Mouse (Mus musculus): ENCODE results near the gene Hnrnph3. TPM values are rescaled to one million over a fixed set of nuclear protein-coding genes. Genes with fewer than 3 reads are reported as not detected.

Hnrnph3 gene
- polyA plus RNA-seq (2015; fragmentation: Nextera tagmentation; extraction: Ambion mirVana): 116 and 138 TPM in 2 replicates

- Histone ChIP-seq H3K36me3 (ENCODE audit: insufficient read depth, low read length) (no peaks in the 10 kb centered on the region), H3K4me3 (ENCODE audit: low read length) (peak within 1 kb of the TSS; percentile 96), H3K27me3 (ENCODE audit: insufficient read depth, low read length) (no peaks in the 10 kb centered on the region), H3K27ac (ENCODE audit: low read length) (peak within 1 kb of the TSS; percentile 100), H3K9ac (replicated peaks; ENCODE audit: low read length) (peak within 1 kb of the TSS; percentile 100), H3K4me2 (replicated peaks; ENCODE audit: low read depth, low read length) (peak within 1 kb of the TSS; percentile 78), H3K9me3 (ENCODE audit: low read length) (no peaks in the 10 kb centered on the region), H3K4me1 (ENCODE audit: insufficient read depth, low read length) (peaks cover 41% of the 10 kb centered on the region)
- WGBS: under 1% methylated on average over 52 of the region's 69 CpGs
- ATAC-seq (ENCODE audit: low FRiP score, low TSS enrichment): peak; percentile 96
Measured at GRCm38 (mm10) chr10:63023749-63024579, at the start of gene Hnrnph3, which contains the start of gene Pbld2. Hnrnph3 (minus strand) TSS chr10:63024217. Pbld2 (plus strand) TSS chr10:63024315.

GRCm38 (mm10) chr10:63065988-63066387 is 42.0 kb upstream of the Hnrnph3 start:
- ATAC-seq (ENCODE audit: low FRiP score, low TSS enrichment): peak; percentile 80
- H3K9ac ChIP-seq (replicated peaks; ENCODE audit: low read length): no peak overlapping the region
- H3K27ac ChIP-seq (ENCODE audit: low read length): no peak overlapping the region
- WGBS: 4% methylated on average over 5 of the region's 5 CpGs
- H3K4me2 ChIP-seq (replicated peaks; ENCODE audit: low read depth, low read length): no peak overlapping the region
- H3K27me3 ChIP-seq (ENCODE audit: insufficient read depth, low read length): no peaks in the 10 kb centered on the region
- 0 out of 2 replicates have a peak, but pooled peaks cover 3% of the 10 kb centered on the region for H3K4me1 ChIP-seq (ENCODE audit: insufficient read depth, low read length)
- H3K4me3 ChIP-seq (ENCODE audit: low read length): no peak overlapping the region
- 0 out of 2 replicates have a peak, but pooled peaks cover 4% of the 10 kb centered on the region for H3K9me3 ChIP-seq (ENCODE audit: low read length)
- 0 out of 2 replicates have a peak, but pooled peaks cover 2% of the 10 kb centered on the region for H3K36me3 ChIP-seq (ENCODE audit: insufficient read depth, low read length)

- no peak overlapping the region for H3K27ac ChIP-seq (ENCODE audit: low read length)
- 0 out of 2 replicates have a peak, but pooled peaks cover 6% of the 10 kb centered on the region for H3K4me1 ChIP-seq (ENCODE audit: insufficient read depth, low read length)
- H3K27me3 ChIP-seq (ENCODE audit: insufficient read depth, low read length): no peaks in the 10 kb centered on the region
- H3K4me2 ChIP-seq (replicated peaks; ENCODE audit: low read depth, low read length): no peak overlapping the region
- H3K9ac ChIP-seq (replicated peaks; ENCODE audit: low read length): no peak overlapping the region
- no peak overlapping the region for H3K4me3 ChIP-seq (ENCODE audit: low read length)
- no peak for ATAC-seq (ENCODE audit: low FRiP score, low TSS enrichment)
- 58% methylated on average over 8 of the region's 8 CpGs for WGBS
- H3K36me3 ChIP-seq (ENCODE audit: insufficient read depth, low read length): 0 out of 2 replicates have a peak, but pooled peaks cover 2% of the 10 kb centered on the region
- H3K9me3 ChIP-seq (ENCODE audit: low read length): 0 out of 2 replicates have a peak, but pooled peaks cover 4% of the 10 kb centered on the region
Measured at GRCm38 (mm10) chr10:63065561-63065960, 41.5 kb upstream of the Hnrnph3 start.

- no peak overlapping the region for H3K4me3 ChIP-seq (ENCODE audit: low read length)
- H3K9ac ChIP-seq (replicated peaks; ENCODE audit: low read length): no peak overlapping the region
- 0 out of 2 replicates have a peak, but pooled peaks cover 4% of the 10 kb centered on the region for H3K9me3 ChIP-seq (ENCODE audit: low read length)
- H3K4me1 ChIP-seq (ENCODE audit: insufficient read depth, low read length): 0 out of 2 replicates have a peak, but pooled peaks cover 8% of the 10 kb centered on the region
- ATAC-seq (ENCODE audit: low FRiP score, low TSS enrichment): no peak
- 0 out of 2 replicates have a peak, but pooled peaks cover 2% of the 10 kb centered on the region for H3K36me3 ChIP-seq (ENCODE audit: insufficient read depth, low read length)
- H3K27ac ChIP-seq (ENCODE audit: low read length): no peak overlapping the region
- no peaks in the 10 kb centered on the region for H3K27me3 ChIP-seq (ENCODE audit: insufficient read depth, low read length)
- no peak overlapping the region for H3K4me2 ChIP-seq (replicated peaks; ENCODE audit: low read depth, low read length)
- WGBS: 83% methylated on average over 9 of the region's 9 CpGs
Measured at GRCm38 (mm10) chr10:63064516-63064915, 40.5 kb upstream of the Hnrnph3 start.

- no peaks in the 10 kb centered on the region for H3K9me3 ChIP-seq (ENCODE audit: low read length)
- no peak for ATAC-seq (ENCODE audit: low FRiP score, low TSS enrichment)
- H3K4me1 ChIP-seq (ENCODE audit: insufficient read depth, low read length): 0 out of 2 replicates have a peak, but pooled peaks cover 8% of the 10 kb centered on the region
- H3K4me3 ChIP-seq (ENCODE audit: low read length): no peak overlapping the region
- no peak overlapping the region for H3K4me2 ChIP-seq (replicated peaks; ENCODE audit: low read depth, low read length)
- H3K36me3 ChIP-seq (ENCODE audit: insufficient read depth, low read length): no peaks in the 10 kb centered on the region
- H3K9ac ChIP-seq (replicated peaks; ENCODE audit: low read length): no peak overlapping the region
- no peaks in the 10 kb centered on the region for H3K27me3 ChIP-seq (ENCODE audit: insufficient read depth, low read length)
- H3K27ac ChIP-seq (ENCODE audit: low read length): no peak overlapping the region
- 77% methylated on average over 7 of the region's 7 CpGs for WGBS
Measured at GRCm38 (mm10) chr10:63063365-63063764, 39.3 kb upstream of the Hnrnph3 start.

- 92% methylated on average over 5 of the region's 5 CpGs for WGBS
- H3K9me3 ChIP-seq (ENCODE audit: low read length): no peaks in the 10 kb centered on the region
- no peak overlapping the region for H3K4me3 ChIP-seq (ENCODE audit: low read length)
- H3K4me2 ChIP-seq (replicated peaks; ENCODE audit: low read depth, low read length): no peak overlapping the region
- H3K27me3 ChIP-seq (ENCODE audit: insufficient read depth, low read length): no peaks in the 10 kb centered on the region
- no peaks in the 10 kb centered on the region for H3K36me3 ChIP-seq (ENCODE audit: insufficient read depth, low read length)
- no peak overlapping the region for H3K9ac ChIP-seq (replicated peaks; ENCODE audit: low read length)
- ATAC-seq (ENCODE audit: low FRiP score, low TSS enrichment): no peak
- H3K27ac ChIP-seq (ENCODE audit: low read length): no peak overlapping the region
- 0 out of 2 replicates have a peak, but pooled peaks cover 8% of the 10 kb centered on the region for H3K4me1 ChIP-seq (ENCODE audit: insufficient read depth, low read length)
Measured at GRCm38 (mm10) chr10:63062696-63063095, 38.7 kb upstream of the Hnrnph3 start.

- Histone ChIP-seq H3K4me1 (ENCODE audit: insufficient read depth, low read length) (0 out of 2 replicates have a peak, but pooled peaks cover 8% of the 10 kb centered on the region), H3K36me3 (ENCODE audit: insufficient read depth, low read length) (no peaks in the 10 kb centered on the region), H3K27ac (ENCODE audit: low read length) (peak overlapping the region; percentile 24), H3K4me3 (ENCODE audit: low read length) (no peak overlapping the region), H3K9me3 (ENCODE audit: low read length) (no peaks in the 10 kb centered on the region), H3K4me2 (replicated peaks; ENCODE audit: low read depth, low read length) (peak overlapping the region; percentile 20; the same call in 1 of the 2 replicates), H3K27me3 (ENCODE audit: insufficient read depth, low read length) (no peaks in the 10 kb centered on the region), H3K9ac (replicated peaks; ENCODE audit: low read length) (no peak overlapping the region)
- peak; percentile 9; the same call in 1 of the 2 replicates for ATAC-seq (ENCODE audit: low FRiP score, low TSS enrichment)
- 69% methylated on average over 12 of the region's 12 CpGs for WGBS
Measured at GRCm38 (mm10) chr10:63061266-63061665, 37.2 kb upstream of the Hnrnph3 start.

- Histone ChIP-seq H3K9me3 (ENCODE audit: low read length) (no peaks in the 10 kb centered on the region), H3K4me2 (replicated peaks; ENCODE audit: low read depth, low read length) (no peak overlapping the region), H3K27ac (ENCODE audit: low read length) (peak overlapping the region; percentile 67; the same call in 1 of the 2 replicates), H3K9ac (replicated peaks; ENCODE audit: low read length) (no peak overlapping the region), H3K4me3 (ENCODE audit: low read length) (no peak overlapping the region), H3K36me3 (ENCODE audit: insufficient read depth, low read length) (no peaks in the 10 kb centered on the region), H3K4me1 (ENCODE audit: insufficient read depth, low read length) (0 out of 2 replicates have a peak, but pooled peaks cover 8% of the 10 kb centered on the region), H3K27me3 (ENCODE audit: insufficient read depth, low read length) (no peaks in the 10 kb centered on the region)
- WGBS: 31% methylated on average over 11 of the region's 11 CpGs
- no peak for ATAC-seq (ENCODE audit: low FRiP score, low TSS enrichment)
Measured at GRCm38 (mm10) chr10:63060406-63060805, 36.4 kb upstream of the Hnrnph3 start.

GRCm38 (mm10) chr10:63059862-63060261 is 35.8 kb upstream of the Hnrnph3 start, which contains the start of gene Pbld1:
Pbld1 (plus strand) TSS chr10:63060162.
- no peak within 1 kb of the TSS for H3K9ac ChIP-seq (replicated peaks; ENCODE audit: low read length)
- no peaks in the 10 kb centered on the region for H3K27me3 ChIP-seq (ENCODE audit: insufficient read depth, low read length)
- peak within 1 kb of the TSS; percentile 67; the same call in 1 of the 2 replicates for H3K27ac ChIP-seq (ENCODE audit: low read length)
- H3K4me1 ChIP-seq (ENCODE audit: insufficient read depth, low read length): 0 out of 2 replicates have a peak, but pooled peaks cover 8% of the 10 kb centered on the region
- no peak within 1 kb of the TSS for H3K4me2 ChIP-seq (replicated peaks; ENCODE audit: low read depth, low read length)
- WGBS: 91% methylated on average over 2 of the region's 2 CpGs
- no peaks in the 10 kb centered on the region for H3K36me3 ChIP-seq (ENCODE audit: insufficient read depth, low read length)
- no peaks in the 10 kb centered on the region for H3K9me3 ChIP-seq (ENCODE audit: low read length)
- H3K4me3 ChIP-seq (ENCODE audit: low read length): no peak within 1 kb of the TSS
- ATAC-seq (ENCODE audit: low FRiP score, low TSS enrichment): no peak

Data from kidney, embryonic 16.5 days (tissue).